Mouse (Mus musculus): ENCODE measurements around the gene Tfap4.

Gene Tfap4

DNA sequence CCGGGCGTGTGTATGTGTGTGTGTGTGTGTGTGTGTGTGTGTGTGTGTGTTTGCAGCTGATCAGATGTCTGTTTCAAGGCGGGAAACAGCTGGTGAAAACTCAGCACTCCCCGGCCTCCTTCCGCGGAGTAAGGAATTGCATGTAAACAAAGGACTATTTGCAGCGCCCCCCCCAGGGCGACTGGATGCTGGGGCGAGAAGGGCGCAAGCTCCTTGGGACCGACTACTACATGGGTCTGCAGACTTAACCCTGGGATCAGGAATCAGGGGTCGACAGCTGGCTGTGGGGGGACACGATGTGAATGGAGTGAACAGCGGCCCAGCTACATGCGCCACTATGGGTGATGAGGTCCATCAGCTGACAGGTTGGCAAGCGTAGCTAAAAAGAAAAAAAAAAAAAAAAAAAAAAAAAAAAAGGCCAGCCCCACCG lies at the start of gene Tfap4:
Gene Tfap4 (minus strand): TSS at position 140 of the 430 bp plus-strand sequence.
- DNase-seq (ENCODE audit: low spot score in 2 of 2) = peak; percentile 86 to 88

DNA sequence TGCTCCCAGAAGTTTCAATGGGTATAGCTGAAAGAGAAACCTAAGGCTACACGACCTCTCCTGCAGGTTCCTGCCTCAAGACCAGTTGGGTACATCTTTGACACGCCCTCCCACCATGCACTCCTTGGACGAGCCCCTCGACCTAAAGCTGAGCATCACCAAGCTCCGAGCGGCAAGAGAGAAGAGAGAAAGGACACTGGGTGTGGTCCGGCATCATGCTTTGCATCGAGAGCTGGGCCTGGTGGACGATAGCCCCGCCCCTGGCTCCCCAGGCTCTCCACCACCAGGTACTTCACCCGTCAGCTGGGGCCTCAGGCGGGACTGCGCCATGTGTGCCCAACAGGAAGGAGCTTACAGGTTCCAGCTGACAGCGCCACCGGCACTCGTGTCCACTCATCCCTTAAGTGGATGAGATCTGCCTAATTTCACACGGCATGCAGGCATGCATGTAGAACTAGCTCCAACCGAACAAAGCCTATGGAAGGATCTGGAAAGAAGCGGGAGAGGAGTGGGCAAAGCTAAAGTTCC lies 48.9 kb upstream of the Tfap4 start:
- DNase-seq (ENCODE audit: low spot score in 2 of 2) = no peak

DNA sequence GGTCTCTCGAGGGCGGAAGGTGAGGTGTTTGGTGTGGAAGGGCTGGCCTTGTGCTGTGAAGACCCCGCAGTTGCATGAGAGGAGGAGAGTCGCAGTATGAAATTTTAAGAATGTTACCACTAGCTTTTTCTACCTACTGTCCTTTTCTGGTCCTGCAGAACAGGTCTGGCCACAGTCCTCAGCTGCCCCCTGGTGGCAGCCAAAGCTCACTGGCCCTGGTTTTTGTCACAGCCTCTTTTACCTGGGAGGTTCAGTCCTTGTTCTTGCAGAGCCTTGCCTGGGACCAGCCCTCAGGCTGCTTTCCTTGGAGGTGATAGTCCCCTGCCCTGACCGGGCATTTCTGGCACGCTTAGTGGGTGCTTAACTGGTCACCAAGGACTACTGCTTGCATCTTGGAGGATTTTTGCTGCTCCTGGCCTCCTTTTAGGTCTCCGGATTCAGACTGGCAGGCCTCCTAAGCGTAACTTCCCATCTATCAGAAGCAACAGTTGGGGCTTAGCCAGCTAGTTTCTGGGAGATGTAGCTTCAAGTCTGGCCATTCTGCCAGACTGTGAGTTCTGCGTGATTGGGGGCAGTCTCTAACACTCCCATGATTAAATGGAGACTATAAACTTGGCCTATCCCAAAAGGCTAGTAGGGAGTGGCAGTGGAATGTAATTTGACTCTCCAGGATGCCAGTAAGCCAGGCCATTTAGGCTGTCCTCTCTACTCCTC lies 48.3 kb upstream of the Tfap4 start:
- DNase-seq (ENCODE audit: low spot score in 2 of 2) = peak in 1 of 2 experiments; percentile 74

DNA sequence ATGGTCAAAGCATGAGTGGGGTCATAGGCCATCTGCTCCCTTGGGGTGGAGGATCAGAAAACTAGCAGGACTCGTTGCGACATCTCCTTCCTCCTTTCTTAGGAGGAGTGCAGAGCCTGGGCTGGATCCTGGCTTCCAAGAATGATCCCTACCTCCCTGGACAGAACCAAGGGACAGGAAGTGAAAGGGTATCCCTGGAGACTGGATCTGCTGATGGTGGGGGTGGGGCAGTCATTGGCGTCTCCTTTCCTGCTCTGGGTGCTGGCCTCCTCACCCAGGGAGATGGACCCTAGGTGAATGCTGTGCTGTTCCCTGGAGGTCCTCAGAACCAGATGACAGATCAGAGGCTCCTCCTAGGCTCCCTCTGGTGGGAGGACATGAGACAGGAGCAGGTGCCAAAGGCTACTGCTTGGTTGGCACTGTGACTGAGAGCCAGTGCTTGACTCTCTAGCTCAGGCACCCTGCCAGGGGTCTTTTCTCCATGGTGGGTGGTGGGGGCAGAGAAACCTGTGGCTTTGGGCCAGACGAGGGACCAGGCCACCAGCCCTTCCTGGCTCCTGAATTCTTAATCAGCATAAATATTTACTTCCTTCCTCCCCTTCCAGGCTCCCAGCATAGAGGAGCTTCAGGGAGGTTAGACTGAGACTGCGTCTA lies 46.9 kb upstream of the Tfap4 start:
- DNase-seq (ENCODE audit: low spot score in 2 of 2) = no peak

DNA sequence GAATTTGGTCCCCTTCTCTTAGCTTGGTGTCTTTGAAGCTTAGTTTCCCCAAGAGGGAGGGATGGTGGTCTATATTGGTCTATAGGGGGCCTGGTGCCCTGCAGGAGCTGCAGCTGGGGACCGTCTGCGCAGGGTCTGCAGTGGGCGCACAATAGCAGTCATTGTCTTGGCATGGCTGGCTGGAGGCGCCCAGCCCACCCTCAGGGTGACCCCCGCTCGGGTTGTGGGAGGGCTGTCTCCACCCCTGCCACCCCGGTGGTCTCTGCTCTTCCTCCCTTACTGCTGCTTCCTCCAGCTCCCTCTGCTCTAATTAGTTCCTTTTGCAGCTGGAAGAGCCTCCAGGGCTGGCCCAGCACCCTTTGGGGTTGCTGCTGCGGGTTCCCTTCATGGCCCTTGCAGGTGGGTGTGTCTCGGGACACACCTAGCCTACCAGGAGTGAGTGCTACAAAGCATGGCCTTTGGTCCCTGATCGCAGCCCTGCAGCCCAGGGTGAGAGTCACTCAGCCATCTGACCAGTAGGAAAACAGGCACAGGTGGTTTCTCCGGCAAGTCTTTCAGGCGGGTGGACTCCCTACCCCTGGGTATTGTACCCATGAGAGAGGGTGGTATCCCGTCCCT lies 46.0 kb upstream of the Tfap4 start:
- DNase-seq (ENCODE audit: low spot score in 2 of 2) = no peak

DNA sequence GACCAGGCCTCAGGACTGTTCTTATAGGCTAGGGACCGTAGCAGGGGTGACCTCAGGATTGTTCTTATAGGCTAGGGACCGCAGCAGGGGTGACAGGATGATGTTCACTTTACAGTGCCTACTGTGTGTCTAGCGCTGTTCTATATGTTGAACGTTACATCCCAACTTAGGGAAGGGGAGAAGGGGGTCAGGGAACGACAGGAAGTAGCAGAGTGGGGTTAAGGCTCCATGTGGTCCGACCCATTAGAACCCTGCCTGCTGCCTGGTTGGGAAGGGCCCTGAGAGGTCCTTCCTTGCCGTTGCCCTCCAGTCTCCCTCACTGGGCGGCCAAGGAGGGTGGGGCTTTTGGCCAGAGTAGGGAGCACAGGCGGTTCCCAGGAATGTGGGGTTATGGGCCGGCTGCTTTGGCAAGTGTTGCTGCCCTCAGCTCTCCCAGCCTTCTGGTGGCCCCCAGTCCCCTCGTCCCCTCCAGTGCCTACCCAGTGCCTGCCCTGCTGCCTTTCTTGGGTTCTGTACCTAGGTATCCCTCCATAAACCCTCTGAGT lies 44.7 kb upstream of the Tfap4 start:
- DNase-seq (ENCODE audit: low spot score in 2 of 2) = no peak

DNA sequence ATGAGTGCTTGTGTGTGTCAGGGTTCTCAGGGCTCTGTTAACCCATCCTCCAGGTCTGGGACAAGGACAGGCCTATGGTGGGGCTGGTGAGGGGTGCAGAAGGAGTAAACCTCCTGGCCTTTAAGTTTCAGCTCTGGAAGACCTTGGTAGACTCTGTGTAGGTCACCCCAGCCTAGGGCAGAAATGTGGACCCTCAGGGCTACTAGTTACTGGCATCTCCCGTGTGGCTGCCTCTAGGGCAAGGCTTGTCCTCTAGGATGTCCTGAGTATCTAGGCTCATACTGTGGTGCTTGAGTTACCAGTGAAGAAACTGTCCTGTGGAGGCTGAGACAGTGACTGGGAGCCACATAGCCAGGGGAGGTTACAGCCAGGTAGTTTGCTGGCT lies 43.8 kb upstream of the Tfap4 start:
- no peak for DNase-seq (ENCODE audit: low spot score in 2 of 2)

DNA sequence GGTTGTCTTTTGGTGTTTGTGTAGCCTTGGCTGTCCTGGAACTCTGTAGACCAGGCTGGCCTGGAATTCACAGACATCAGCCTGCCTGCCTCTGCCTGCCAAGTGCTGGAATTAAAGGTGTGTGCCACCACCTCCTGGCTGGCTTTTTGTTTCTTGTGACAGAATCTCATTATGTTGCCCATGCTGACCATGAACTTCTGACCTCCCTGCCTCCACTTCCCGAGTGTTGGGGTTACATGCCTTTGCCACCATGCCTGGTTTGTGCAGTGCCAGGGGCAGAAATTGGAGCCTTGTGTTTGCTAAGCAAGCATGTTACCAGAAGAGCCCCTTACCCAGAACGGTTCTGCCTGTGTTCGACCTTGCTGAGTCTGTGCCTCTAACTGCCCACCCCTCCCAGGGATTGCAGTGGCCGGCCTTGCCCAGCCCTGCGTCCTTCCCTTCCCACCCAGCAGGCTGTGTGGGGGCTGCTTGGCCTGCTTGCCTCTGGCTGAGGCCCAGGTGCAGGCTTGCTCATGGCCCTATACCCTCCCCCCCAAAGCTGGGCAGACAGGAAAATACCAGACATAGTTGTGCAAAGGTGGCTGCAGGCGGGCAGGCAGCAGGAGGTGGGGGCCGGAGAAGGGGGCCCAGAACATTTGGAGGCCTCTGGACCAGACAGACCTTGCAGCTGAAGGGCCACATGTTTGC lies 43.3 kb upstream of the Tfap4 start:
- DNase-seq (ENCODE audit: low spot score in 2 of 2) = no peak

DNA sequence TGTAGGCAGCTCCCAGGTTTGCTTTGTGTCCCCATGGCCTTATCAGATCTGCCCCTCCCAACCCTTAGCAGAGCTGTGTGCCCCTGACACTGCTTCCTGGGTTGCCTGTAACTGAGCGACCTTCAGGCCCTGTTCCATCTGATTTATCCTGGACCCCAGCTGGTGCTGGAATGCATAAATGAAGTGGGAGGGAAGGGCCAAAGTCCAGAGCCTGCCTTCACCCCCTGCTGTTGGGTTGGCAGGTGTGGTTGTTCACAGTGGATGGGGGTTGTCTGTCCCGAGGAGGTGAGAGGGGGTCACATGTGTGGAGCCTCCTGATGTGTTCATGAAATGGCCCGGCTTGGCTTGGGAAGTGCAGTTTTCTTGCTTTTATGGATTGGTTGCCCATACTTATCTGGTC lies 42.5 kb upstream of the Tfap4 start:
- DNase-seq (ENCODE audit: low spot score in 2 of 2) = no peak

DNA sequence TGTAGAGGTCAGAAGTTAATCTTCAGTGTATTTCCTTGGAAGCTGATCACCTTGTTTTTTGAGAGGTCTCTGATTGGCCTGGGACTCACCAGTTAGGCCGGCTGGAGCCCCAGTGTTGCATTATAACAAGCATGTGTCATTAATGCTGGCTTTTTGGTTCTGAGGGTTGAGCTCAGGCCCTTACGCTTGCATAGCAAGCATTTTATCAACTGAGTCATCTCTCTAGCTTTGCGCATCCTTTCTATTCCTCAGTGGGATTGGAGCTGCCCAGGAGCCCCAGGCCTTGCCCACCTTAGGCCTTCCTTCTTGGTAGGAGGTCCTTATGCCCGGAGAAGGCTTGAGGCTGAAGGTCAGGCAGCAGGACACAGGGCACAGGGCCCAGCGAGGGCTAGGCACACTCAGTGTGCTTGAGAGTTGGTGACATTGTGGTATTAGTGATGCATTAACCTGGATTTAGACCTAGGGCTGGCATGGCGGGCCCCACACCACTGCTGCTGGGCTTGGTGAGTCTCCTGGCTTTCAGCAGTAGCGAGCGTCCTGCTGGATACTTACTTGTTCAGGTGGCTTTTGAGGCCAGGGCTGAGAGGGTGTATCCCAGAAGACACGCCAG lies 41.2 kb upstream of the Tfap4 start:
- DNase-seq (ENCODE audit: low spot score in 2 of 2) = no peak

DNA sequence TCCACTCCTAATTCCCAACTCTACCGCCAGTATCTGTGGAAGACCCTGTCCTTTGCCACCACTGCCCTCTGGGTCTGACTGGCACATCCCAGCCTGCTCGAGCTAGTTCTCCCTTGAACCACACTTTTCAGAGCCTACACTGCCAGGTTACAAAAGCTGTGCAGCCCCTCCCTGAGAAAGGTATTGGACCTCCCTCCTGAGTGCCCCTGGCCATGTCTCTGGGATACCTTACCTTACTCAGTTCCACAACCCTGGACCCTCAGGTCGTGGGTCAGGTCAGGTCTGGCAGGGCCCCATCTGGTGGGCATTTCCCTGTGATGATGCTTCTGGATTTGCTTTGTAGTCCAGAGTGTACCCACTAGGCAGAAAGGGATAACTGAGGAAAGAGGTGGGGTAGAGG lies 40.0 kb upstream of the Tfap4 start:
- DNase-seq (ENCODE audit: low spot score in 2 of 2) = no peak

DNA sequence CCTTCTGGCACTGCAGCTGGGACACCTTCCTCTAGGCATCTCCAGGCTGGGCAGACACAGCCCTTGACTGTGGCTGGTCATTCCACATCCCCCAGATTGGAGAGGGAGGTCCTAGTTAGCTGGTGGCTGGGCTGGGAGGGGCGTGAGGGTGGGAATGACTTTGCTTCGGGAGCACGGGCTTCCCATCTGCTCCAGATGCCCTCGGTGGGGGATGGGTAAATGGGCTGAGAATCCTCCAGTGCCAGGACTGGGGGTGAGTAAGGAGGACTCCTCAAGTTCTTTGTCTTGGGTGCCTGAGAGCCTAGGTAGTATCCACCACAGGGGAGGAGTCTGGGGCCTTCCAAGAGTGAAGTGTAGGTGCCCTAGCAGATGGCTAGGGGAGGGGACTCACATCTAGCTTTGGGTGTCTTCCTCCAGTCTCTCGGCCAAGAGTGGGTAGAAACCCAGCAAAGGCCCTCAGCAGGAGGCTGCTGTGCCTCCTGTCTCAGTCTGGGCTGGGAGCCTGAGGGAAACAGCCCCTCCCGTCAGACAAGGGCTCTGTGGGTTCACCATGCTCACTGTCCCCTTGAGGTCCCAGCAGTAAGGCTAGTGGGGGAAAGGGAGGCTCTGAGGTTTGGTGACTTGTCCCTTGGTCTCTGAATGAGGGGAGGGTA lies 39.4 kb upstream of the Tfap4 start:
- DNase-seq (ENCODE audit: low spot score in 2 of 2) = no peak

DNA sequence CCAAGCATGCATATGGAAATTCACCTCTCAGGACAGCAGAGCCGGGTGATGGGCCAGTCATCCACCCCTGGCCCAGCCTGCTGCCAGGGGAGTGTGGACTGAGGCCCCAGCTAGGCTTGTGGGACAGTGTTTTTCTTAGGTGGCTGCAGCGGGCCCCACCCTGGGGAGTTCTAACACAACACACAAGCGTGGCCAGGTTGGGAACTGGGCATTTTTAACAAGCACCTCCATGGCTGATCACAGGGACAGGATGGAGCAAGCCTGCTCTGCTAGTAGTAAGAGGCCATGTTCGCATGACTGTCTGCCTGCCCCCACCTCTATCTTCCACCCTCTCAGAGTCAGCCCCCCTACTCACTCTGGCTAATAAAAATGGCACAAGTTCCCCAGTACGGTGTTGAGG lies 38.4 kb upstream of the Tfap4 start:
- no peak for DNase-seq (ENCODE audit: low spot score in 2 of 2)

DNA sequence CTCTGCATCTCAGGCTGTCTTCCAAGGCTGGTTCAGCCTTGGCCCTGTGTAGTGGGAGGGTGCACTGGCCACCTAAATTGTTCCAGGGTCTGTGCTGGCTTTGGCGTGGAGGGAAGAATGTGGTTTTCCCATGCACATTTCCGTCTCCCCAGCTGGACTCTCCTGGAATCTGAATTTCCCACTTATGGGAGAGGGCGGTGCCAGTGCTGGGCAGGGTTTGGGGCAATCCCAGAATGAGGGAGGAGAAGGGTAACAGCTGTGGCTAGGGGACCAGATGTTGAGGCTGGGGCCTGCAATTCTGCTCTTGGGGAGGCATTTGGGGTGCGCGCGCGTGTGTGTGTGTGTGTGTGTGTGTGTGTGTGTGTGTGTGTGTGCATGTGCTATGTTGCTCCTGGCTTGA lies 37.6 kb upstream of the Tfap4 start:
- DNase-seq (ENCODE audit: low spot score in 2 of 2) = no peak

DNA sequence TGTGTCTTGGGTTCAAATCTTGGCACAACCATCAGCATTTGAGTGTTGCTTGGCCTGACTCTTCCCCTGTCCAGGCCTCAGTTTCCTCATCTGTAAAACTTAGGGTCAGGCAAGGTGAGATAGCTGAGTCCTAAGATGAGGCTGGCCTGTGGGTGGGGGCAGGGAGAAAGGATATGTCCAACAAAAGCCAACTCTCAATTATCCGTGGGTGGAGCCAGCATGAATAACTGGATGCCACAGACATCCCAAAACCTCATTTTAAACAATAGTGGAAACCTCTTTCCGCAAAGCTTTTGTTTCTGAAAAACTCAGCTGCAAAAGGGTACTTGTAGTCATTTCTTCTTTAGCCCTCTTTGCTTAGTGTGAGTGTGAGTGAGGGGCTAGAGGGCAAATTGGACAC lies 37.2 kb upstream of the Tfap4 start:
- no peak for DNase-seq (ENCODE audit: low spot score in 2 of 2)

DNA sequence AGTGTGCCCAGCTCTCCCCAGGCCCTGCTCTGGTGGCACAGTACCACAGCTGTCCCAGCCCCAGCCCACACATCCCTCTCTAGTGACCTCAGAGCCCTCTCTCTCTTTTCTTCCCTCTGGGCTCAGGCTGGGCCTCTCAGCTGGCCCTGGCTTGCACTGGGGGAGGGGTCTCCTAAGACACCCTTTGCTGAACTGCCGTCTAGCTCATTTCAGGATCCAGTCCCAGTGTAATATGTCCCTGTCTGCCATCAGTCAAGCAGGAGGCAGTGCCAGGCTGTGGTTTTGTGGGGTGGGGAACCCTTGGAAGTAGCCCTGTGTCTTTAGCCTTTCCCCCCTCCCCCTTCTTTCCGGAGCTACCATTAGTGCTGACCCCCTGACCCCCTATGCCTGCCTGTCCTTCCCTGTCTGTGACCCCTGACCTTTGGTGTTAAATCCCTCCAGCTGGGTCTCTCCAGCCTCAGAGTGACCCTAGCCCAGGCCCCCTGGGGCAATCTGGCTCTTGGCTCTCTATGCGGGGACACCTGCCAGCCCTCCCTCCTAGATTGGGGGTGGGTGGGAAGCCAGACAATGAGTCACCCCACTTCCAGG lies 36.6 kb upstream of the Tfap4 start:
- DNase-seq (ENCODE audit: low spot score in 2 of 2) = no peak

DNA sequence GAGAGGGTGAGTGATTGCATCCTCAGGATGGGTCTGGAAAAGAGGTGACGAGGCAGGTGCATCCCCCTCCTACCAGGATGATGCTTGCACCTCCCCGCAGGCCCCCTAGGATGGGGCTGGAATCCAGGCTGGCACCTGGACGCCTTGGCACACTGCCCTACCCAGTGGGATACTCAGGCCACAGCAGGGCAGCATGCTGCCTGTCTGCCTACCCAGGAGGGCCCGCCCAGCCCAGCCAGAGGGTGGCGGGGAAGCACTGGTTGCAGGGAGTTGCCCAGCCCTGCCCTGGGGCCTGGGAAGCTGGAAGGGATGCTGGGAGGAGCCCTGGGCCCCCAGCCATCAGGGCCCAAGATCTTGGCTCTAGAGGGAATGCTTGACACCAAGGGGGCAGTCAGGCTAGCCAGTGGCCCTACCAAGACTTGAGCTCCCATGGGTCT lies 35.9 kb upstream of the Tfap4 start:
- peak in 1 of 2 experiments; percentile 55 for DNase-seq (ENCODE audit: low spot score in 2 of 2)

DNA sequence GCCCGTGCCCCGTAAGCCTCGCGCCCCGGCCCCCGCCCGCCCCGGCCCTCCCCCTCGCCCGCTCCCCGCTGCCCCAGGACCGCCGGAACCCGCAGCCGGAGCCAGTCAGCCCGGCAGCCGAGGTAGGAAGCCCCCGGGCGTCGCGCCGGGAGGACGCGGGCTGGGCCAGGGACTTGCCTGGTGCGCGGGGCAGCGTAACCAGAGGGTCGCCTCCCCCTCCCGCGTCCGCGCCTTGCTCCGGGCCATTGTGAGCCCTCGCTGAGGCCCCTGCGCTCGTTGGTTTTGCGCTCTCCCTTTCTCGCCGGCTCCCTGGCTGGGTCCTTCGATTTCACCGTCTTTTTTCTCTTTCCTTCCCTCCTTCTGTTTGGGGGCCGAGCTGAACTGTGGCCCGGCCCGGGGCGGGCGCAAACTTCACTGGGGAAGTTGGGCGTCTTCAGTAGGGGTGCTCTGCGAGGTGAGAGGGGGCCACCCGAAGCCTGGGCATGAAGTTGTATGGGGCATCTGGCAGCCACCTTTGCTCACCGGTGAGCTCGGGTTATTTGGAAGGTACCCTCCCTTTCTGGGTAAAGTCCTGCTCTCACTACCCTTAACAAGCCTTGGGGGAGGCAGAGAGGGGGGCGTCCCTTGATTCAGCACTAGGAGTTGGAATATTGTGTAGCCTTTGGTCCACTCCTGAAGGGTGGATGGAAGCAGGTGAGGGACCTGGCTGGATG lies 35.3 kb upstream of the Tfap4 start:
- no peak for DNase-seq (ENCODE audit: low spot score in 2 of 2)

DNA sequence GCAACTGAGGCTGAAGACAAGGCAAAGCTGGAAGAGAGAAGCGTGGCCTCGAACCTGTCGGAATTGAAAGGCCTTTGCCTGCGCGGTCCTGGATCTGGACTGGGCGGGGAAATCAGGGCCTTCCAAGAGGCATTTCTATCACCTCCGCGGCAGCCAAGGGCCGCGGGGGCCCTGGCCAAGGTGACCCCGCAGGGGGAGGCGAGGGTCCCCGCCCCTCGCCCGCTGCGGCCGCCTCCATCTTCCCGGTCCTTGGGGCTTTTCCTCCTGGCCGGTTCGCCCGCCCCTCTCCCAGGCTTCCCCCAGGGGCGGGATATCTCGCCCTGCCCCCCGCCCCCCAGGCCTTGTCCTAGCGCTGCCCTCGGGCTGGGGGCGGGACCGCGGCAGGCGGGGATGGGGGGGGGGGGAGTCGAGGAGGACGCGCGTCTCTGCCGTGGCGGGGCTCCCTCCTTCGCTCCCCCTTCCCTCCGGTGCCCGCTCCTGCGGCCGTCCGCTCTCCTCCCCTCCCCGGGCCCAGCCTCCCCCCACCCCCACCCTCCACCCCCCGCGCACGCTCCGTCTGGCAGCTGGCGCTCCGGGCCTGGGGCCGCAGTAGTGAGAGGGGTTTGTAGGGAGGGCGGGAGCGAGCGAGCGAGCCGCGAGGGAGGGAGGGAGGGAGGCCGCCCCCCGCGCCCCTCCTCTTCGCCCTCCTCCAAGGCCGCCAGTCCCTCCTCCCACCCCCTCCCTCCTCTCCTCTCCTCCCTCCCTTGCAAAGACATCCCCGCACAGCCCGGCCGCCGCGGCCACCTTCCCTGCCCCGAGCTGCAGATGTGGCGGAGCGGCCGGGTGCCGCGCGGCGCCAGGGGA lies 34.5 kb upstream of the Tfap4 start, which contains the start of gene Glis2:
Gene Glis2 (plus strand): TSS at position 743 of the 843 bp plus-strand sequence.
- peak in 1 of 2 experiments; percentile 59 for DNase-seq (ENCODE audit: low spot score in 2 of 2)

Measured in frontal cortex, postnatal 10 days (tissue).